Mouse (Mus musculus) MEL (cell line): ENCODE measurements around the gene Camk2b. TPM values are rescaled to one million over a fixed set of nuclear protein-coding genes. Genes with fewer than 3 reads are reported as not detected.

Experiments used
- DNase-seq: peaks from one replicate; pipeline ENCODE4 v3.0.0; 2011; ENCODE audit warnings: low read depth, low spot score
- H3K27ac ChIP-seq: 2 replicates; pipeline ENCODE4 v1.5.1; 2012; ENCODE audit warnings: low read depth, mild to moderate bottlenecking, control low read depth, low read length, moderate library complexity; ENCODE audit not compliant: control insufficient read depth
- H3K27me3 ChIP-seq, 2 experiments: fragments of 150-350 bp in 1 of 2; sonication (generic) in 1 of 2; 2 replicates each; pipeline ENCODE4 v1.6.1; 2012; ENCODE audit warnings: low read length in 2 of 2, mild to moderate bottlenecking in 2 of 2, improper control_type of control experiment in 1 of 2, moderate library complexity in 1 of 2; ENCODE audit not compliant: insufficient read depth in 2 of 2, control insufficient read depth in 1 of 2
- H3K36me3 ChIP-seq, 2 experiments: 2 replicates each; pipeline ENCODE4 v1.6.1; 2012 to 2014; ENCODE audit warnings: low read length in 2 of 2, improper control_type of control experiment in 1 of 2, inconsistent platforms in 1 of 2, mild to moderate bottlenecking in 1 of 2; ENCODE audit not compliant: insufficient read depth in 2 of 2, control insufficient read depth in 1 of 2
- H3K4me1 ChIP-seq, 2 experiments: fragments of 150-350 bp in 1 of 2; sonication (generic) in 1 of 2; 2 replicates each; pipeline ENCODE4 v1.6.1; 2012; ENCODE audit warnings: low read length in 2 of 2, improper control_type of control experiment in 1 of 2, mild to moderate bottlenecking in 1 of 2; ENCODE audit not compliant: insufficient read depth in 2 of 2, control insufficient read depth in 1 of 2
- H3K4me3 ChIP-seq, 2 experiments: fragments of 150-350 bp in 1 of 2; sonication (generic) in 1 of 2; 2 replicates each; pipeline ENCODE4 v1.5.1; 2012; ENCODE audit warnings: low read depth in 2 of 2, low read length in 2 of 2, mild to moderate bottlenecking in 2 of 2, moderate library complexity in 2 of 2, control low read depth in 1 of 2, improper control_type of control experiment in 1 of 2; ENCODE audit not compliant: control insufficient read depth in 1 of 2, insufficient read depth in 1 of 2
- H3K79me2 ChIP-seq: 2 replicates; pipeline ENCODE4 v1.6.1; 2012; ENCODE audit warnings: mild to moderate bottlenecking, low read length, moderate library complexity; ENCODE audit not compliant: control insufficient read depth, poor library complexity, insufficient read depth
- H3K9ac ChIP-seq: 2 replicates; pipeline ENCODE4 v1.6.1; 2012; ENCODE audit warnings: low read depth, mild to moderate bottlenecking, control low read depth, low read length, moderate library complexity; ENCODE audit not compliant: control insufficient read depth, poor library complexity, severe bottlenecking
- H3K9me3 ChIP-seq: fragments of 150-350 bp; sonication (generic); replicated peaks from 2 replicates; pipeline ENCODE4 v1.6.1; 2012; ENCODE audit warnings: mild to moderate bottlenecking, low read length, improper control_type of control experiment, moderate library complexity; ENCODE audit not compliant: insufficient read depth
- BHLHE40 ChIP-seq: IDR thresholded peaks from 2 replicates; pipeline ENCODE4 v1.6.1; 2012; ENCODE audit warnings: low read depth, mild to moderate bottlenecking, inconsistent platforms, low read length, improper control_type of control experiment, borderline replicate concordance
- CHD2 ChIP-seq: IDR thresholded peaks from 2 replicates; pipeline ENCODE4 v1.6.1; 2011; ENCODE audit warnings: low read length, improper control_type of control experiment
- CTCF ChIP-seq, 3 experiments: IDR thresholded peaks in 2 of 3; conservative IDR thresholded peaks in 1 of 3; 2 replicates each; pipeline ENCODE4 v1.5.1; 2011 to 2012; ENCODE audit warnings: low read length in 3 of 3, low read depth in 2 of 3, mild to moderate bottlenecking in 2 of 3, improper control_type of control experiment in 1 of 3, inconsistent platforms in 1 of 3, mixed read lengths in 1 of 3, moderate library complexity in 1 of 3; ENCODE audit not compliant: control insufficient read depth in 1 of 3, insufficient read depth in 1 of 3, poor library complexity in 1 of 3, severe bottlenecking in 1 of 3
- E2F4 ChIP-seq: IDR thresholded peaks from 2 replicates; pipeline ENCODE4 v1.6.1; 2011; ENCODE audit warnings: low read depth, low read length, improper control_type of control experiment, borderline replicate concordance
- ELF1 ChIP-seq: IDR thresholded peaks from 2 replicates; pipeline ENCODE4 v1.6.1; 2014; ENCODE audit warnings: low read depth, mild to moderate bottlenecking, inconsistent platforms, low read length, improper control_type of control experiment, moderate library complexity
- EP300 ChIP-seq, 2 experiments: IDR thresholded peaks; 2 replicates each; pipeline ENCODE4 v1.6.1; 2011; ENCODE audit warnings: improper control_type of control experiment in 2 of 2, low read length in 2 of 2, low read depth in 1 of 2, mild to moderate bottlenecking in 1 of 2
- GATA1 ChIP-seq: IDR thresholded peaks from 2 replicates; pipeline ENCODE4 v1.6.1; 2011; ENCODE audit warnings: low read depth, low read length, improper control_type of control experiment
- HCFC1 ChIP-seq: IDR thresholded peaks from 2 replicates; pipeline ENCODE4 v1.6.1; 2012; ENCODE audit warnings: low read depth, mild to moderate bottlenecking, inconsistent platforms, low read length, improper control_type of control experiment, moderate library complexity
- MAFK ChIP-seq: IDR thresholded peaks from 2 replicates; pipeline ENCODE4 v1.6.1; 2011; ENCODE audit warnings: low read depth, mild to moderate bottlenecking, low read length, improper control_type of control experiment, borderline replicate concordance
- MEF2A ChIP-seq: IDR thresholded peaks from 2 replicates; pipeline ENCODE4 v1.6.1; 2014; ENCODE audit warnings: low read depth, mild to moderate bottlenecking, inconsistent platforms, low read length, improper control_type of control experiment; ENCODE audit not compliant: poor library complexity, insufficient replicate concordance, severe bottlenecking; ENCODE audit errors: extremely low read depth
- MXI1 ChIP-seq: IDR thresholded peaks from 2 replicates; pipeline ENCODE4 v1.6.1; 2011; ENCODE audit warnings: mild to moderate bottlenecking, low read depth, low read length, improper control_type of control experiment
- MYB ChIP-seq: IDR thresholded peaks from 2 replicates; pipeline ENCODE4 v1.6.1; 2011; ENCODE audit warnings: mild to moderate bottlenecking, low read depth, low read length, improper control_type of control experiment
- NRF1 ChIP-seq: IDR thresholded peaks from 2 replicates; pipeline ENCODE4 v1.6.1; 2014; ENCODE audit warnings: low read depth, mild to moderate bottlenecking, inconsistent platforms, low read length, improper control_type of control experiment, moderate library complexity; ENCODE audit not compliant: poor library complexity, insufficient read depth, severe bottlenecking
- POLR2A ChIP-seq, 2 experiments: IDR thresholded peaks; 2 replicates each; pipeline ENCODE4 v1.6.1; 2011 to 2012; ENCODE audit warnings: low read length in 2 of 2, mild to moderate bottlenecking in 2 of 2, control low read depth in 1 of 2, improper control_type of control experiment in 1 of 2, low read depth in 1 of 2, moderate library complexity in 1 of 2; ENCODE audit not compliant: control insufficient read depth in 1 of 2, insufficient read depth in 1 of 2, poor library complexity in 1 of 2
- RAD21 ChIP-seq: IDR thresholded peaks from 2 replicates; pipeline ENCODE4 v1.6.1; 2011; ENCODE audit warnings: mild to moderate bottlenecking, low read depth, low read length, improper control_type of control experiment
- RCOR1 ChIP-seq: IDR thresholded peaks from 2 replicates; pipeline ENCODE4 v1.6.1; 2012; ENCODE audit warnings: low read depth, mild to moderate bottlenecking, inconsistent platforms, low read length, improper control_type of control experiment
- SIN3A ChIP-seq: IDR thresholded peaks from 2 replicates; pipeline ENCODE4 v1.6.1; 2012; ENCODE audit warnings: low read length, improper control_type of control experiment, inconsistent platforms
- SMC3 ChIP-seq: IDR thresholded peaks from 2 replicates; pipeline ENCODE4 v1.6.1; 2011; ENCODE audit warnings: low read depth, low read length, improper control_type of control experiment
- TBP ChIP-seq: IDR thresholded peaks from 2 replicates; pipeline ENCODE4 v1.8.0; 2011; ENCODE audit warnings: low read depth, low read length, improper control_type of control experiment
- TCF12 ChIP-seq: IDR thresholded peaks from 2 replicates; pipeline ENCODE4 v1.6.1; 2014; ENCODE audit warnings: low read depth, mild to moderate bottlenecking, inconsistent platforms, low read length, improper control_type of control experiment, moderate library complexity
- UBTF ChIP-seq: IDR thresholded peaks from 2 replicates; pipeline ENCODE4 v1.6.1; 2012; ENCODE audit warnings: low read depth, mild to moderate bottlenecking, inconsistent platforms, low read length, improper control_type of control experiment, moderate library complexity, borderline replicate concordance; ENCODE audit not compliant: insufficient read depth
- ZKSCAN1 ChIP-seq: IDR thresholded peaks from 2 replicates; pipeline ENCODE4 v1.6.1; 2012; ENCODE audit warnings: low read depth, mild to moderate bottlenecking, inconsistent platforms, low read length, improper control_type of control experiment, moderate library complexity
- ZMIZ1 ChIP-seq: IDR thresholded peaks from 2 replicates; pipeline ENCODE4 v1.6.1; 2012; ENCODE audit warnings: low read depth, mild to moderate bottlenecking, inconsistent platforms, low read length, improper control_type of control experiment, moderate library complexity
- ZNF384 ChIP-seq: IDR thresholded peaks from 2 replicates; pipeline ENCODE4 v1.6.1; 2012; ENCODE audit warnings: low read depth, mild to moderate bottlenecking, inconsistent platforms, low read length, improper control_type of control experiment
- polyA plus RNA-seq, 2 experiments: library from polyadenylated mRNA; stranded (reverse) in 1 of 2; unstranded in 1 of 2; fragments of >175 nt in 1 of 2; fragments of >200 nt in 1 of 2; gene quantifications; 2 replicates each; pipeline versions ENCODE4 v1.2.1 to v1.2.4; 2012; ENCODE audit warnings: low replicate concordance in 2 of 2, low read depth in 1 of 2; ENCODE audit not compliant: insufficient read length in 2 of 2, insufficient read depth in 1 of 2, missing spikeins in 1 of 2
- total RNA-seq: library from RNA; depleted of rRNA; stranded (reverse); fragments of 300-350 nt; gene quantifications from 2 replicates; pipeline ENCODE4 v1.2.3, GENCODE M21; 2012

The Camk2b gene
- total and polyA plus RNA-seq, 3 experiments = 0.04 TPM; not detected in 1

- peak; percentile 82 for DNase-seq
- H3K9me3 ChIP-seq = no peaks in the 10 kb centered on the region
- H3K4me1 ChIP-seq = peaks cover 4 to 19% of the 10 kb centered on the region in 2 experiments
Observed at GRCm38 (mm10) chr11:5954965-5955504, 111.1 kb downstream of the Camk2b start.

GRCm38 (mm10) chr11:5954435-5954834 is 111.7 kb downstream of the Camk2b start:
- no peak for TF ChIP-seq CTCF (IDR thresholded peaks at IDR 0.05 in 2 of 3, conservative IDR thresholded peaks at IDR 0.05 in 1 of 3; ENCODE audit: control insufficient read depth in 1 of 3, insufficient read depth in 1 of 3, low read depth in 2 of 3, low read length in 3 of 3, poor library complexity in 1 of 3, severe bottlenecking in 1 of 3)
- TF ChIP-seq RCOR1 = peak; percentile 98
- no peak for TF ChIP-seq BHLHE40
- peak; percentile 32 to 53; a peak in 2 of 4 replicates for TF ChIP-seq EP300 (IDR thresholded peaks at IDR 0.05; ENCODE audit: low read depth in 1 of 2, low read length in 2 of 2)
- TF ChIP-seq TCF12 = 0 out of 2 replicates have a peak, but pooled peaks have one; percentile 35
- no peak for TF ChIP-seq ELF1
- peak; percentile 69; the same call in 1 of the 2 replicates for TF ChIP-seq MXI1
- peak; percentile 81 for TF ChIP-seq GATA1
- no peak for TF ChIP-seq MYB
- TF ChIP-seq, all 39 proteins: peak for 5
- peaks cover 0 to 14% of the 10 kb centered on the region in 2 experiments; a peak in 2 of 4 replicates for H3K36me3 ChIP-seq
- H3K4me1 ChIP-seq = peaks cover 7 to 25% of the 10 kb centered on the region in 2 experiments
- H3K9ac ChIP-seq = peak overlapping the region; percentile 88
- DNase-seq = peak; percentile 53
- H3K4me3 ChIP-seq = peak overlapping the region; percentile 79 to 81
- no peaks in the 10 kb centered on the region for H3K9me3 ChIP-seq
- peak overlapping the region; percentile 79 for H3K27ac ChIP-seq
- H3K27me3 ChIP-seq = no peaks in the 10 kb centered on the region
- peaks cover 27% of the 10 kb centered on the region for H3K79me2 ChIP-seq

More at GRCm38 (mm10) chr11:5954965-5955504, 111.1 kb downstream of the Camk2b start:
- no peak for TF ChIP-seq MEF2A
- TF ChIP-seq ZKSCAN1 = no peak
- TF ChIP-seq CTCF (IDR thresholded peaks at IDR 0.05 in 2 of 3, conservative IDR thresholded peaks at IDR 0.05 in 1 of 3; ENCODE audit: control insufficient read depth in 1 of 3, insufficient read depth in 1 of 3, low read depth in 2 of 3, low read length in 3 of 3, poor library complexity in 1 of 3, severe bottlenecking in 1 of 3) = peak in 2 of 3 experiments; percentile 21 to 38; a peak in 5 of 6 replicates
- TF ChIP-seq ZNF384 = no peak
- TF ChIP-seq E2F4 = no peak
- no peak for TF ChIP-seq RCOR1
- peak; percentile 57; the same call in 1 of the 2 replicates for TF ChIP-seq TCF12
- TF ChIP-seq SIN3A = no peak
- peak; percentile 73 for TF ChIP-seq HCFC1
- TF ChIP-seq NRF1 = no peak
- no peak for TF ChIP-seq ZMIZ1
- TF ChIP-seq EP300 (IDR thresholded peaks at IDR 0.05; ENCODE audit: low read depth in 1 of 2, low read length in 2 of 2) = 0 out of 4 replicates have a peak, but pooled peaks of 1 of the 2 experiments have one; percentile 8
- TF ChIP-seq ELF1 = peak; percentile 87
- TF ChIP-seq RAD21 = no peak
- no peak for TF ChIP-seq SMC3
- no peak; a peak in 1 of 4 replicates for TF ChIP-seq POLR2A (IDR thresholded peaks at IDR 0.05; ENCODE audit: control insufficient read depth in 1 of 2, insufficient read depth in 1 of 2, low read depth in 1 of 2, low read length in 2 of 2, poor library complexity in 1 of 2)
- TF ChIP-seq MAFK = no peak
- TF ChIP-seq CHD2 = no peak
- peak; percentile 77 for TF ChIP-seq GATA1
- no peak for TF ChIP-seq UBTF
- TF ChIP-seq TBP = peak; percentile 59; the same call in 1 of the 2 replicates
- peaks cover 2 to 12% of the 10 kb centered on the region in 2 experiments; a peak in 2 of 4 replicates for H3K36me3 ChIP-seq
- H3K9ac ChIP-seq = peak overlapping the region; percentile 88
- peak overlapping the region; percentile 79 for H3K27ac ChIP-seq
- peaks cover 27% of the 10 kb centered on the region for H3K79me2 ChIP-seq
- H3K27me3 ChIP-seq = no peaks in the 10 kb centered on the region
- peak overlapping the region; percentile 79 to 81 for H3K4me3 ChIP-seq
